Mouse (Mus musculus): Measurements from ENCODE around the gene Plekha8. TPM values are rescaled to one million over a fixed set of nuclear protein-coding genes. Genes with fewer than 3 reads are reported as not detected.

Plekha8 gene
- polyA plus RNA-seq, 1 experiment from 2014 or later = 20.1 TPM

- Histone ChIP-seq H3K4me1 (no peaks in the 10 kb centered on the region), H3K9me3 (no peaks in the 10 kb centered on the region), H3K27ac (no peak overlapping the region), H3K36me3 (replicated peaks) (no peaks in the 10 kb centered on the region), H3K4me3 (replicated peaks) (no peak overlapping the region), H3K9ac (no peak overlapping the region), H3K27me3 (no peaks in the 10 kb centered on the region), H3K4me2 (no peak overlapping the region)
- 44% methylated on average over 5 of the region's 5 CpGs for WGBS
- ATAC-seq (ENCODE audit: low FRiP score) = no peak
Observed at GRCm38 (mm10) chr6:54672901-54673300, 78.0 kb downstream of the Plekha8 start.

- Histone ChIP-seq H3K4me2 (no peak overlapping the region), H3K27ac (no peak overlapping the region), H3K36me3 (replicated peaks) (no peaks in the 10 kb centered on the region), H3K9me3 (no peaks in the 10 kb centered on the region), H3K9ac (no peak overlapping the region), H3K27me3 (peaks cover 22% of the 10 kb centered on the region), H3K4me3 (replicated peaks) (no peak overlapping the region), H3K4me1 (peaks cover 10% of the 10 kb centered on the region)
- 76% methylated on average over 5 of the region's 5 CpGs for WGBS
- no peak for ATAC-seq (ENCODE audit: low FRiP score)
Observed at GRCm38 (mm10) chr6:54679686-54680085, 84.8 kb downstream of the Plekha8 start.

GRCm38 (mm10) chr6:54680891-54681745, 86.2 kb downstream of the Plekha8 start, which contains the start of gene Mturn:
Mturn (plus strand) TSS chr6:54681624.
- ATAC-seq (ENCODE audit: low FRiP score) = peak; percentile 98
- Histone ChIP-seq H3K4me3 (replicated peaks) (peak within 1 kb of the TSS; percentile 90), H3K9ac (peak within 1 kb of the TSS; percentile 76), H3K4me2 (peak within 1 kb of the TSS; percentile 93), H3K9me3 (no peaks in the 10 kb centered on the region), H3K27ac (peak within 1 kb of the TSS; percentile 68), H3K27me3 (peaks cover 27% of the 10 kb centered on the region), H3K36me3 (replicated peaks) (no peaks in the 10 kb centered on the region), H3K4me1 (peaks cover 15% of the 10 kb centered on the region)
- WGBS = 4% methylated on average over 48 of the region's 48 CpGs

- peak overlapping the region; percentile 76 for H3K9ac ChIP-seq
- H3K4me3 ChIP-seq (replicated peaks) = peak overlapping the region; percentile 90
- under 1% methylated on average over 61 of the region's 61 CpGs for WGBS
- peak overlapping the region; percentile 93 for H3K4me2 ChIP-seq
- peak; percentile 87 for ATAC-seq (ENCODE audit: low FRiP score)
- H3K9me3 ChIP-seq = no peaks in the 10 kb centered on the region
- peaks cover 27% of the 10 kb centered on the region for H3K27me3 ChIP-seq
- H3K27ac ChIP-seq = peak overlapping the region; percentile 68
- no peaks in the 10 kb centered on the region for H3K36me3 ChIP-seq (replicated peaks)
- peaks cover 15% of the 10 kb centered on the region for H3K4me1 ChIP-seq
Observed at GRCm38 (mm10) chr6:54681746-54682428, 87.0 kb downstream of the Plekha8 start.

GRCm38 (mm10) chr6:54684085-54684484, 89.2 kb downstream of the Plekha8 start:
- H3K4me3 ChIP-seq (replicated peaks) = no peak overlapping the region
- 91% methylated on average over 4 of the region's 4 CpGs for WGBS
- H3K27ac ChIP-seq = no peak overlapping the region
- H3K4me1 ChIP-seq = peaks cover 15% of the 10 kb centered on the region
- H3K9me3 ChIP-seq = no peaks in the 10 kb centered on the region
- ATAC-seq (ENCODE audit: low FRiP score) = no peak
- H3K4me2 ChIP-seq = no peak overlapping the region
- no peaks in the 10 kb centered on the region for H3K36me3 ChIP-seq (replicated peaks)
- H3K9ac ChIP-seq = no peak overlapping the region
- peaks cover 32% of the 10 kb centered on the region for H3K27me3 ChIP-seq

- no peaks in the 10 kb centered on the region for H3K9me3 ChIP-seq
- peaks cover 15% of the 10 kb centered on the region for H3K4me1 ChIP-seq
- no peak overlapping the region for H3K9ac ChIP-seq
- no peak for ATAC-seq (ENCODE audit: low FRiP score)
- H3K27ac ChIP-seq = no peak overlapping the region
- H3K4me3 ChIP-seq (replicated peaks) = no peak overlapping the region
- H3K36me3 ChIP-seq (replicated peaks) = no peaks in the 10 kb centered on the region; the same call in 1 of the 2 replicates
- H3K4me2 ChIP-seq = no peak overlapping the region
- WGBS = 92% methylated on average over 5 of the region's 5 CpGs
- peaks cover 23% of the 10 kb centered on the region for H3K27me3 ChIP-seq
Observed at GRCm38 (mm10) chr6:54685103-54685502, 90.2 kb downstream of the Plekha8 start.

GRCm38 (mm10) chr6:54685716-54686395, 90.9 kb downstream of the Plekha8 start:
- Histone ChIP-seq H3K4me1 (peaks cover 12% of the 10 kb centered on the region), H3K27ac (no peak overlapping the region), H3K4me3 (replicated peaks) (no peak overlapping the region), H3K9ac (no peak overlapping the region), H3K9me3 (no peaks in the 10 kb centered on the region), H3K27me3 (peaks cover 19% of the 10 kb centered on the region), H3K36me3 (replicated peaks) (peaks cover 3% of the 10 kb centered on the region), H3K4me2 (no peak overlapping the region)
- ATAC-seq (ENCODE audit: low FRiP score) = no peak
- 80% methylated on average over 14 of the region's 14 CpGs for WGBS

GRCm38 (mm10) chr6:54686946-54687737, 92.2 kb downstream of the Plekha8 start:
- Histone ChIP-seq H3K4me1 (peaks cover 11% of the 10 kb centered on the region), H3K4me3 (replicated peaks) (no peak overlapping the region), H3K27ac (no peak overlapping the region), H3K36me3 (replicated peaks) (peaks cover 9% of the 10 kb centered on the region), H3K9ac (no peak overlapping the region), H3K27me3 (peaks cover 19% of the 10 kb centered on the region), H3K9me3 (no peaks in the 10 kb centered on the region), H3K4me2 (no peak overlapping the region)
- WGBS = 89% methylated on average over 21 of the region's 21 CpGs
- no peak for ATAC-seq (ENCODE audit: low FRiP score)

- H3K4me1 ChIP-seq = peaks cover 4% of the 10 kb centered on the region; the same call in 1 of the 2 replicates
- 80% methylated on average over 18 of the region's 18 CpGs for WGBS
- H3K27ac ChIP-seq = no peak overlapping the region
Observed at GRCm38 (mm10) chr6:54688467-54689323, 93.8 kb downstream of the Plekha8 start.

GRCm38 (mm10) chr6:54689686-54690085, 94.8 kb downstream of the Plekha8 start:
- H3K4me3 ChIP-seq (replicated peaks) = no peak overlapping the region
- H3K4me2 ChIP-seq = no peak overlapping the region
- no peak overlapping the region for H3K9ac ChIP-seq
- H3K27ac ChIP-seq = no peak overlapping the region
- peaks cover 11% of the 10 kb centered on the region; the same call in 1 of the 2 replicates for H3K27me3 ChIP-seq
- H3K9me3 ChIP-seq = no peaks in the 10 kb centered on the region
- H3K4me1 ChIP-seq = peaks cover 4% of the 10 kb centered on the region; the same call in 1 of the 2 replicates
- ATAC-seq (ENCODE audit: low FRiP score) = no peak
- H3K36me3 ChIP-seq (replicated peaks) = peaks cover 9% of the 10 kb centered on the region
- WGBS = 83% methylated on average over 7 of the region's 7 CpGs

More at GRCm38 (mm10) chr6:54688467-54689323, 93.8 kb downstream of the Plekha8 start:
- Histone ChIP-seq H3K4me2 (no peak overlapping the region), H3K9ac (no peak overlapping the region), H3K36me3 (replicated peaks) (peaks cover 9% of the 10 kb centered on the region), H3K4me3 (replicated peaks) (no peak overlapping the region), H3K27me3 (peaks cover 14% of the 10 kb centered on the region), H3K9me3 (no peaks in the 10 kb centered on the region)
- no peak for ATAC-seq (ENCODE audit: low FRiP score)

- Histone ChIP-seq H3K27ac (no peak overlapping the region), H3K4me3 (replicated peaks) (no peak overlapping the region), H3K4me2 (no peak overlapping the region), H3K27me3 (peaks cover 7% of the 10 kb centered on the region; the same call in 1 of the 2 replicates), H3K9me3 (no peaks in the 10 kb centered on the region), H3K9ac (no peak overlapping the region), H3K36me3 (replicated peaks) (peaks cover 9% of the 10 kb centered on the region), H3K4me1 (no peaks in the 10 kb centered on the region)
- 85% methylated on average over 13 of the region's 13 CpGs for WGBS
- ATAC-seq (ENCODE audit: low FRiP score) = no peak
Observed at GRCm38 (mm10) chr6:54690838-54691237, 95.9 kb downstream of the Plekha8 start.

Data from forebrain, embryonic 12.5 days (tissue).